Mouse (Mus musculus) hindbrain, embryonic 15.5 days (tissue): ENCODE measurements at regions not wholly inside any gene's neighbourhood (a gene's known extent, or its start where the extent isn't known, plus 50 kb on each side); places are given as distances from the start of the nearest gene placed in this dataset.

Experiments
- ATAC-seq: fragments of 200-750 bp; cut with Nextera tagmentation; 2 replicates; pipeline ENCODE4 v1.8.0; 2017; ENCODE audit warnings: low read depth, moderate number of reproducible peaks, moderate TSS enrichment; ENCODE audit not compliant: low FRiP score
- H3K27ac ChIP-seq: fragments of 300-500 bp; sonication (generic); replicated peaks from 2 replicates; pipeline ENCODE4 v1.5.1; 2015; ENCODE audit warnings: mild to moderate bottlenecking, inconsistent platforms
- H3K27me3 ChIP-seq: fragments of 300-500 bp; sonication (generic); 2 replicates; pipeline ENCODE4 v1.6.1; 2015; ENCODE audit warnings: control low read depth, inconsistent platforms
- H3K36me3 ChIP-seq: fragments of 300-500 bp; sonication (generic); 2 replicates; pipeline ENCODE4 v1.6.1; 2015; ENCODE audit warnings: control low read depth, inconsistent platforms
- H3K4me1 ChIP-seq: fragments of 300-500 bp; sonication (generic); replicated peaks from 2 replicates; pipeline ENCODE4 v1.6.1; 2015; ENCODE audit warnings: control low read depth, inconsistent platforms
- H3K4me2 ChIP-seq: fragments of 300-500 bp; sonication (generic); 2 replicates; pipeline ENCODE4 v1.6.1; 2015; ENCODE audit warnings: moderate library complexity, mild to moderate bottlenecking, inconsistent platforms
- H3K4me3 ChIP-seq: fragments of 300-500 bp; sonication (generic); 2 replicates; pipeline ENCODE4 v1.5.1; 2015; ENCODE audit warnings: mild to moderate bottlenecking, inconsistent platforms
- H3K9ac ChIP-seq: fragments of 300-500 bp; sonication (generic); 2 replicates; pipeline ENCODE4 v1.6.1; 2015; ENCODE audit warnings: inconsistent platforms
- H3K9me3 ChIP-seq: fragments of 300-500 bp; sonication (generic); 2 replicates; pipeline ENCODE4 v1.6.1; 2016; ENCODE audit warnings: control low read depth, inconsistent platforms
- WGBS: fragments of 180-500 bp; shearing (Covaris S2); methylation state at CpG from one replicate; pipeline ENCODE4 v1.1.7; 2015; 5-methylcytosine and 5-hydroxymethylcytosine counted together

DNA sequence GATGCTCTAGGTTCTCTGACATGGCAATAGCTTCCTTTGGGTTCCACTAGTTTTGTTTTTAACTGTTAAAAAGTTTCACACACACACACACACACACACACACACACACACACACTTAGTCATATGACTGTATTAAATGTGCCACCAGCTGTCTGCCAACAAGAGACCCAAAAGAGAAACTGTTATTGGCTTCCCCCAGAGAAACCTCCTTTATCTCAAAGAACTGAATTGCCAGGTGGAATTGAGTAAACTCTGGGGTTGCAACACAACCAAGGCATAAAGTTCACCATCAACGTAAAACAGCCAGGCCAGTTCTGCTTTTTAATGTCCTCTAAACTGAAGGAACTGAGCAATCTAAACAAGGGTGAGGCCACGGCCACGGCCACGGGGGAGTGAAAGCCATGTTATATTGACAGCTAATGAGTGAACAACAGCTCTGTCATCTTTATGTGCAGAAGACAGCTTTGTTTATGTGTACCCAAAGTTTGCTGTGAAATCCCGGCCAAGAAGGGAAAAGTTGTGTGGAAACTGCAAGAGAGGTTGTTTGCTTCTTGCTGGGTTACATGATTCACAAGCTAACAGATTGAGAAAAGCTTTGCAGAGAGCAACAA is 69.3 kb downstream of the Btg1 start:
- H3K36me3 ChIP-seq = no peaks in the 10 kb centered on the region
- ATAC-seq = no peak
- WGBS = 74% methylated on average over 5 of the region's 5 CpGs

DNA sequence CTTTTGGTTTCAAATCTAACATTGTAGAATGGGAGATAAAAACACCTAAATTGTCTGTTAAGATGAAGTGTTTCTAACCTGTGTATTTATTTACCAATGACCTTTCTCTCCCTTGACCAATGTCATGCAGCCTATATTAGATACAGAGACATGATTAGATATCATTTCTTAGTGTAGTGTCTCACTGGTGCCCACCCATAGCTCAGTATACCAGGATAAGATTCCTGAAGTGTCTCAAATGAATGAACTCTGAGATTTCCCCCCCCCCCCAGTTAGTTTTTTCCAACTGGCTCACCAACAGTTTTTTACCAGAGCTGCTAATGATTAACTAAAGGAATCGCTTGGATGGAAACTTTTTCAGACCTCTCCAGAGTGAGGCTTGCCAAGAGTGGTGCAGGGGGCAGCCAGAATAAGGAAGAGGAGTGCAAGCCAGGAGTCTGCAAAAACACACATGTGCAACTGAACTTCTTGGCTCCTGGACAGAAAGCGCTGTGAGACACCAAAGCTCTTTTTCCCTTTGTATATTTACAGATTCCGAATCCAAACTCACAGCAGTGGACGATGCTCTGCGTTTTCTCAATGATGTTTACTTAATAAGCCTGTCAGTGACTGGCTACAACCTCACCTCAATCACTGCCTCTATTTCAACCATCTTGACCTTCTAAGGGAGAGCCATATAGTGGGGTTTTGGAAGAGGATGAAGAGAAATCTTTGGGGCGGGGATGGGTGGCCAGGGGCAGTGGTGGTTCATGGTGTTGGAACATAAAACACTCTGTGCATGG is 70.0 kb downstream of the Btg1 start:
- Histone ChIP-seq H3K27ac (no peak overlapping the region), H3K9me3 (no peaks in the 10 kb centered on the region), H3K4me1 (0 out of 2 replicates have a peak, but pooled peaks cover 2% of the 10 kb centered on the region), H3K27me3 (no peaks in the 10 kb centered on the region), H3K9ac (no peak overlapping the region), H3K4me2 (no peak overlapping the region), H3K4me3 (no peak overlapping the region), H3K36me3 (no peaks in the 10 kb centered on the region)
- peak; percentile 74; the same call in 1 of the 2 replicates for ATAC-seq
- 49% methylated on average over 6 of the region's 6 CpGs for WGBS

More for the DNA sequence above, 69.3 kb downstream of the Btg1 start:
- no peak overlapping the region for H3K9ac ChIP-seq
- no peak overlapping the region for H3K4me2 ChIP-seq
- H3K9me3 ChIP-seq = no peaks in the 10 kb centered on the region
- H3K4me3 ChIP-seq = no peak overlapping the region
- H3K27me3 ChIP-seq = no peaks in the 10 kb centered on the region
- no peak overlapping the region for H3K27ac ChIP-seq
- H3K4me1 ChIP-seq = no peaks in the 10 kb centered on the region

DNA sequence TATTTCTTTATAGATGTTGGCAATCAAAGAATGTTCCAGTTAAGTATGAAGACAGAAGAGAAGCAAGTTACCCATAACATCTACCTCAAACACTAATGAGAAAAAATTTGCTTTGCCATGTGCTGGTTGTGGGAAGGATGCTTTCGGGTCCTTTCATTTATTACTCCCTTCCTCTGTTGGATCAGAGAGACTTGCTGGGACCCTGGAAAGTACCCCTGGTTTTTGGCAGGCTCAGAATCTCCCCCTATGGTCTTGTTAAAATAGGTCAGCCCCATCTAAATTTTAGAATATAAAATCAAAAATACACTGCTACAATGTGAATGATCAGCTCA is 70.6 kb downstream of the Btg1 start:
- H3K27me3 ChIP-seq = no peaks in the 10 kb centered on the region
- 0 out of 2 replicates have a peak, but pooled peaks cover 2% of the 10 kb centered on the region for H3K4me1 ChIP-seq
- 74% methylated on average over 1 of the region's 1 CpGs for WGBS
- no peak overlapping the region for H3K9ac ChIP-seq
- no peaks in the 10 kb centered on the region for H3K9me3 ChIP-seq
- ATAC-seq = no peak
- no peak overlapping the region for H3K4me3 ChIP-seq
- no peak overlapping the region for H3K27ac ChIP-seq
- no peaks in the 10 kb centered on the region for H3K36me3 ChIP-seq
- H3K4me2 ChIP-seq = no peak overlapping the region

DNA sequence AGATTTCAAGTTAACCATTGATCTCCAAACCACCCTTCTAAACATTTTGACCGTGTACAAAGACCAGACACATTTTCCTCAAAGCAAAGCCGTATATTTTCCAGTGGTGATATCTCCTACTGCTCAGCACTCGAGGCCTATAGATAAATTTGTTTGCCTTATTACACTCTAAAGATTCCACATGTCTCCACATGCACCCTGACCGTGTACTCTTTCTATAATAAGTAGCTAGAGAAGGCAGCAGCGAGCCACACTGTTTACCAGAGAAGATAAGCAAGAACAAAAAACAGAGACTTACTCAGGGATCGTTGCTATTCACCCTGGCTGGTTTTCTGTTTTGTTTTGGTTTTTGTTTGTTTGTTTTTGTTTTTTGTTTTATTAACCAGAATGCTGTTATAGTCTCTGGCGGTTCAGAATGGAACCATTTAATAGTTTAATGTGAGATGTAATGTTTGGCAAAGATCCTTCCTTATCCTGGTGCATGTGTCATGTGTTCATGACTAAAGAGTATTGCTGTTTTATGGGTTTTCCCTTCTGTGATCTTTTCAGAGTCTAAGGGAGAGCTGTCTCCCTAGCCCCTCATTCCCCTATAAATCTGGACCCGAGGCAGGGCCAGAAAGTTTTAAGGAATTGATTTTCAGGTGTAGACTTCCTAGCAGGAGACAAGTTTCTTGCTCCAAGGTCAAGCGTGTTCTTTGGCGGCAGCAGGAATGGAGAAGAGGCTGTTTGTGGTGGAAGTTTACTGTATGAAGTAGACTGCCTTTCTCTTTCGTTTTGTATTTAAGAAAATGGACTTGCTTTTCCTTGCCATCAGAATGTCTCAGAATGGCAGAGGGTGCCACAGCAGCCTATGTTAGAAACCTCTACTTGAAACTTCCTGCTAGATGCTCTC is 73.4 kb downstream of the Btg1 start:
- 0 out of 2 replicates have a peak, but pooled peaks cover 2% of the 10 kb centered on the region for H3K4me1 ChIP-seq
- ATAC-seq = no peak
- H3K9me3 ChIP-seq = no peaks in the 10 kb centered on the region
- no peak overlapping the region for H3K4me2 ChIP-seq
- no peak overlapping the region for H3K27ac ChIP-seq
- WGBS = 79% methylated on average over 11 of the region's 11 CpGs
- no peak overlapping the region for H3K4me3 ChIP-seq
- H3K36me3 ChIP-seq = no peaks in the 10 kb centered on the region
- H3K9ac ChIP-seq = no peak overlapping the region
- H3K27me3 ChIP-seq = no peaks in the 10 kb centered on the region

DNA sequence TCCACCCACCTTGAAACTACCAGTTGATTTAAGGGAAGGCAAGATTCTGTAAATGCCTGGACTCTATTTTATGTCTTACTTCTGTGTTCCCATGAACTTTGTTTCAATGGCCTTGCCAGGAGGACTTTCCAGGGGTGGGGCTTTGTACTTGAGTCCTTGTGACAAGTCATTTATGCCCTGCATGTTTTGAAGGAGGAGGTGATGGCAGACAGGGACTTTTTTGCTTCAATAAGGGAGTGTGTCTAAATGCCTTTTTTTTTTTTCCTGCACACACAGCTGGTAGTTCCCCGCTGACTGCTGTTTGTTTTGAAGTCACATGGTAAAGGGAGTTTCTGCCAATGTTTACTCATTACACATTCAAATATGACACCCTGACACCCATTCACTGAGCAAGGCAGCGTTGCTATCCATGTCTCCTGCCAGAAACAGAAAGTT is 74.1 kb downstream of the Btg1 start:
- no peak overlapping the region for H3K27ac ChIP-seq
- no peaks in the 10 kb centered on the region for H3K9me3 ChIP-seq
- no peak overlapping the region for H3K4me2 ChIP-seq
- 0 out of 2 replicates have a peak, but pooled peaks cover 2% of the 10 kb centered on the region for H3K4me1 ChIP-seq
- no peak overlapping the region for H3K4me3 ChIP-seq
- H3K9ac ChIP-seq = no peak overlapping the region
- no peaks in the 10 kb centered on the region for H3K36me3 ChIP-seq
- no peaks in the 10 kb centered on the region for H3K27me3 ChIP-seq
- 24% methylated on average over 2 of the region's 2 CpGs for WGBS
- no peak for ATAC-seq

DNA sequence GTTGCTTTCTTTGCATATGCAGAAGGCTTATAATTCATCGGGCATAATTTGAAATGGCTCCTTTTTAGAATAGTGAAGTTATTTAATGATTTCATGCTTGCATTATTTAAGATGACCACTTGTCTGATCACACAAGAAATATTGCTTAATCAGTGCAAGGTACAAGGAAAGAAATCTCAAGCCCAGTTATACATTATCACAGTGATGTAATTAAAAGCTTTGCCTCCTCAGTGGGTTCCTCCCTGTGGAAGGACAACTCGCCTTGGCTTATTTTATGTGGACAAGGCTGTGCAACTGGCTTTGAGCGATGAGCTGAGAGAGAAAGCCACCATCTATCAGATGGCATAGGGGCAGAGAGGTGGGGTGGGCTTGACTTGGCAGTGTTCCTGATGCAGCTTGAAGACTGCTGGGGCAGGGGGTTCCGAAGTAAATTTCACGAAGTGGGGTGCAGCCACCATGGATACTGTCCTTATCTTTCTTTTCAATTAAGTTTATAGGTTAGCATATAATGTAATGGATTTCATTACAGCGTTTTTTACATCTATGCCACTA is 74.6 kb downstream of the Btg1 start:
- Histone ChIP-seq H3K4me3 (no peak overlapping the region), H3K4me1 (0 out of 2 replicates have a peak, but pooled peaks cover 2% of the 10 kb centered on the region), H3K9me3 (no peaks in the 10 kb centered on the region), H3K4me2 (no peak overlapping the region), H3K27ac (no peak overlapping the region), H3K36me3 (no peaks in the 10 kb centered on the region), H3K9ac (no peak overlapping the region), H3K27me3 (no peaks in the 10 kb centered on the region)
- ATAC-seq = no peak
- 66% methylated on average over 6 of the region's 6 CpGs for WGBS

DNA sequence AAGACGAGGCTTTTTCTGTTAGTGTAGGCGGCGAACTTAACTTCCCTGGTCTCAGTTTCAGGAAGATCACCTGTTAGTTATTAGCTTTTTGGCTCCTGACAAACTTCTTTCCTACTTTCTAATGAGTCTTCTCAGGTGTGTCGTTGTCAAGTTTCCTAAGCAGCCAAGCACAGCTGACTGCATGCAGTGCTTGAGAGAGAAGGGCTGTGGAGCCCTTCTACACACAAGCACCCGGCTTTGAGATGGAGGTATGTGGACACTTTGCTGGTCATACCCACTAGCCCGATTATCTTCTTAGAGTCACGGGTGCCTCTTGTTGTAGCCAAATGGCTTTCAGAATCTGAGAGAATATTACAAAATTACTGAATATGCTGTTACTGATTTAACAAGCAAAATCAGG is 76.0 kb downstream of the Btg1 start:
- H3K9me3 ChIP-seq = no peaks in the 10 kb centered on the region
- H3K27me3 ChIP-seq = no peaks in the 10 kb centered on the region
- no peak overlapping the region for H3K27ac ChIP-seq
- H3K9ac ChIP-seq = no peak overlapping the region
- H3K36me3 ChIP-seq = no peaks in the 10 kb centered on the region
- 91% methylated on average over 7 of the region's 7 CpGs for WGBS
- ATAC-seq = no peak
- H3K4me2 ChIP-seq = no peak overlapping the region
- no peak overlapping the region for H3K4me3 ChIP-seq
- 0 out of 2 replicates have a peak, but pooled peaks cover 2% of the 10 kb centered on the region for H3K4me1 ChIP-seq

DNA sequence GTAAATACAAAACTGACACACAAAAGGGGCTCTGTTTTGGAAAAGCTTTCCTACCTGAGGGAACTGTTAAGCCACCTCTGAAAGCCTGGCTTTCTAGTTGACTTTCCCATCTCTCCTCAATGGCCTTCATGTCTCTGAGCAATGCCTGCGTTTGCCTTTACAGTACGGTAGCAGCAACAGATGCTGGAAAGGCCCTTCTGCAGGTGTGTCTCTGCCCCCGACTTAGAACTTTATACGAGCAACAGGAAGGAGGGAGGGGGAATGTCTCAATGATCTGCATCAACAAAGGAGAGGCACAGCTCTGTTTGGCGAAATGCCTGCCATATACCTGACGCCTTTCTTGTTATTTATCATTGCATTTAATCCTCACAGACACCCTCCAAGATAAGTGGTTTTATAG is 77.0 kb downstream of the Btg1 start:
- H3K9ac ChIP-seq = no peak overlapping the region
- H3K4me3 ChIP-seq = no peak overlapping the region
- ATAC-seq = no peak
- no peaks in the 10 kb centered on the region for H3K27me3 ChIP-seq
- no peaks in the 10 kb centered on the region for H3K9me3 ChIP-seq
- H3K27ac ChIP-seq = no peak overlapping the region
- no peaks in the 10 kb centered on the region for H3K36me3 ChIP-seq
- no peak overlapping the region for H3K4me2 ChIP-seq
- 81% methylated on average over 6 of the region's 6 CpGs for WGBS
- H3K4me1 ChIP-seq = 0 out of 2 replicates have a peak, but pooled peaks cover 2% of the 10 kb centered on the region

DNA sequence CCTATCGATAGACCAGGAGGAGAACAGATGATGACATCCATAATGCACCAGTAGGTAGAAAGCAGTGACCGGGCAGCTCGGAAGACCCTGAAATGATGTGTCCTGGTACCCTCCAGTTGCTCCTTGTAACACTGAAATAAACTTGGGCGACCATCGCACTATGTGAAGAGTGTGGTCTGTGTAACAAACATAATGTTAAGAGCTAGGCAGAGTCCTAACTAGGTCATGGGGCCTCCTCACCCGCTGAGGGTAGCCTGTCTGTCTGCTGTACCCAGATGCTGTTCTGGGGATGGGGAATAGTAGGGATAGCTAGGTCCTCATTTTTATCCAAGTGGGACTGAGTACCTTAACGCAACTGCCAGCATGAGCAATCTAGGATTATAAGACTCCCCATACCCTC is 79.8 kb downstream of the Btg1 start:
- Histone ChIP-seq H3K4me3 (no peak overlapping the region), H3K27ac (no peak overlapping the region), H3K4me1 (no peaks in the 10 kb centered on the region), H3K4me2 (no peak overlapping the region), H3K27me3 (no peaks in the 10 kb centered on the region), H3K9me3 (no peaks in the 10 kb centered on the region), H3K36me3 (no peaks in the 10 kb centered on the region), H3K9ac (no peak overlapping the region)
- no peak for ATAC-seq
- 98% methylated on average over 7 of the region's 7 CpGs for whole genome bisulfite sequencing

DNA sequence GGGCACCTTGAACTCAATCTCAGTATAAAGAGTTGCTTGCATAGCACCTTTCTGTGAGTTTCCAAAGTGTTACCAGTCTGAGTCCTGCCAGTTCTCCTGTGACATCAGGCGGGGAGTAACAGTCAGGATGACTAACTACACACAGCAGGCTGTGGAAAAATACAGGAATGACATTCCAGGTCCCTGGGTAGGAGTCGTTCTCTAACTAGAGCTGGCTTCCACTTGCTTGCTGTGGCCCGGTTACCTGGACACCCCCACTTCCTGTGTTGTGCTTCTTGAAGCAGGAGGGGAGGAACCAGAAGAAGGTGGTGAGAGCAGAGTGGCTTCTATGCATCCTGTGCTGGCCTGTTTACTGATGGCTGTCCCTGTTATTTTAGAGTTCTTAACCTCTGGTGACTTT is 81.0 kb downstream of the Btg1 start:
- no peak overlapping the region for H3K27ac ChIP-seq
- H3K4me1 ChIP-seq = no peaks in the 10 kb centered on the region
- no peak overlapping the region for H3K9ac ChIP-seq
- no peak overlapping the region for H3K4me2 ChIP-seq
- H3K9me3 ChIP-seq = no peaks in the 10 kb centered on the region
- H3K4me3 ChIP-seq = no peak overlapping the region
- H3K36me3 ChIP-seq = no peaks in the 10 kb centered on the region
- WGBS = 83% methylated on average over 3 of the region's 3 CpGs
- ATAC-seq = no peak
- H3K27me3 ChIP-seq = no peaks in the 10 kb centered on the region

DNA sequence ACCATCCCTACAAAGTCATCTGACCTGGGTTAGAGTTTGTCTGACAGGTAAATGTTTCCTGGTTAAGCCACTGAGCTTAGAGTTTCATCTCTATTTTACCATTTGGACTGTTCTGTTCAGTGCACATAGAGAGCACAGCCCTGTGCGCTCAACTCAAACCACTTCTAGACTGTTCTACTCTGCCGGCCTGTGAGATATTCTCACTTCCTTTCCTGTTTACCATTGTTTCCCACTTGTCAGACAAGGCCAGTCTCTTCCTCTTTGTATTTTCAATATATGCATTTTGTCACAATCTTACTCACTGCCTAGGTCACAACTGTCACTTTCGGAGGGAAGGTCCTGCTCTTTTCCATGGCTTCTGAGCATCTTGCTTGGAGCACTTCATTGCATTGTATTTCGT is 89.8 kb downstream of the Btg1 start:
- Histone ChIP-seq H3K4me3 (no peak overlapping the region), H3K27me3 (no peaks in the 10 kb centered on the region), H3K27ac (no peak overlapping the region), H3K36me3 (no peaks in the 10 kb centered on the region), H3K4me1 (no peaks in the 10 kb centered on the region), H3K9ac (no peak overlapping the region), H3K9me3 (no peaks in the 10 kb centered on the region), H3K4me2 (no peak overlapping the region)
- no peak for ATAC-seq
- 93% methylated on average over 4 of the region's 4 CpGs for WGBS

DNA sequence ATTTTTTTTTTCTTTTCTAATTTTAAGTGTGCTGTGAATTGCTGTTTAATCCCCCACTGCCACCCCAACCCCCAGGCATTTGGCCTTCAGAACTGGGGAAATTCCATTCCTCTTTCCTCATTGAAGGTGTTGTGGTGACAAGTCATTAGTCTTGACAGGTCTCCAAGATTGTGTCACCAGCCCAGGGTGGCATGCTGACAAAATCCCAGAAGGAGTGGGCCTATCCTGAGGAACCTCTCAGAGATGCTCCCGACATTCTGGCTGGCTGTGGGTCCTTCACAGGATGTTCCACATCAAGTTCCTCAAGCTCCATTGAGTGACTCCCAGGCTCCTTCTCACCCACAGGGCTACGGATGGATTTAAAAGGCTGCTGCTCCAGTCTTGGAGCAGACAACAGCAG is 91.7 kb downstream of the Btg1 start:
- no peaks in the 10 kb centered on the region for H3K4me1 ChIP-seq
- no peak overlapping the region for H3K9ac ChIP-seq
- no peaks in the 10 kb centered on the region for H3K9me3 ChIP-seq
- H3K27me3 ChIP-seq = no peaks in the 10 kb centered on the region
- no peak overlapping the region for H3K4me2 ChIP-seq
- ATAC-seq = no peak
- 70% methylated on average over 2 of the region's 2 CpGs for WGBS
- H3K36me3 ChIP-seq = no peaks in the 10 kb centered on the region
- H3K27ac ChIP-seq = no peak overlapping the region
- no peak overlapping the region for H3K4me3 ChIP-seq
